Mouse (Mus musculus): ENCODE measurements around the gene Cfap100.

Cfap100 gene

GRCm38 (mm10) chr6:90457421-90457820 is 28.8 kb upstream of the Cfap100 start:
- DNase-seq: no peak

DNA sequence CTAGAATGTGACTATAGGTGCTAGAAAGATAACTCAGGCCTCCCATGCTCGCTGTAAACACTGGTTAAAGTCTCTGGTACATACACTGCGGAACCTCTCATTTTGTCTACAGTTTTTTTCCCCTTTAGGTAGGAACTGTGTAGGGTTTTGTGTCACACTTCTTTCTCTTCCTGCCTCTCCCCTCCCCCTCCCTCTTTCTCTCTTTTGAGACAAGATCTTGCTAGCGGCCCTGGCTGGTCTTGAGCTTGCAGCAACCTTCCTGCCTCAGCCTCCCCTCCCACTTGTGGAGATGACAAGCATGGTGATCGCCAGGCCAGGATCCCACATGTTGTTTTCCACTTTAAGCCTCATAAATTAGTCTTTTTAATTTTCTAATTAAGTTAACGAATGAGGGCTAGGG is 25.2 kb upstream of the Cfap100 start:
- DNase-seq: no peak

GRCm38 (mm10) chr6:90452603-90453002 is 24.0 kb upstream of the Cfap100 start:
- no peak for DNase-seq

DNA sequence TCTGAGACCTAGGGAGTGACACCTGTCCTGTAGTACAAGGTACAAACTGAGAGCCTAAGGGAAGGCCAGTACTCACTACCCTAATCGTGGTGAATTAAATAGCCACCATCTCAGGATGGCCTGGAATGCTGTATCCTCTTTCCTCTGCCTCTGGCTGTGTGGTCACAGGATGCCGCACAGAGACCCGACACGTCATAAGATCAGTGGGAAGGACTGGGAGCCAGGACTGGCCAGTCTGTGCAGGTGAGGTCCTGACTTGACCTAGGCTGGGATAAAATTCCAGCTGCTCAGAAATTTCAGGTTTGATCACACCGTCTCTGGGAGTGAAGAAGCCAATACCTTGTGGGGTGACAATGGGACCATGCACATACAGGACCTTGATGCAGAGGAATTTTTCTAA is 22.9 kb upstream of the Cfap100 start:
- no peak for DNase-seq

GRCm38 (mm10) chr6:90450697-90451096 is 22.1 kb upstream of the Cfap100 start:
- peak; percentile 93 for DNase-seq

GRCm38 (mm10) chr6:90450179-90450578 is 21.6 kb upstream of the Cfap100 start:
- DNase-seq: peak; percentile 88 to 96

DNA sequence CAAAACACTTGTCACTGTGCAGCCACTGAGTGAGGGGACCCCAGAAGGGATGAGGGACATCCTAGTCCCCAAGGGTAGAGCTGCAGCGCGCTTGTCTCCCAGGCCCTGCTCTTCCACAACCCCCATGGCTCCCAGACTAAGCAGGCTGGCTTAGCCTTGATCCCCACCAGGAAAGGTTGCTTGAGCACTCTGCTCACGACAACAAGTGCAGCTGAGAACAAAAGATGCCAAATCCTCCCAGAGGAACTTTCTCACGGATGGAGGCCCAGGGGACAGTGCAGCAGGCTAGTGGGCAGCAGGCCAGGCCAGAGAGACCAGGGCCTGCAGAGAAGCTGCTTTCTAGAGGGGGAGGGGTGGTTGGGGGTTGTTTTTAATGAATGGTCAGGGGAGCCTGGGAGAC is 18.3 kb upstream of the Cfap100 start:
- no peak for DNase-seq

DNA sequence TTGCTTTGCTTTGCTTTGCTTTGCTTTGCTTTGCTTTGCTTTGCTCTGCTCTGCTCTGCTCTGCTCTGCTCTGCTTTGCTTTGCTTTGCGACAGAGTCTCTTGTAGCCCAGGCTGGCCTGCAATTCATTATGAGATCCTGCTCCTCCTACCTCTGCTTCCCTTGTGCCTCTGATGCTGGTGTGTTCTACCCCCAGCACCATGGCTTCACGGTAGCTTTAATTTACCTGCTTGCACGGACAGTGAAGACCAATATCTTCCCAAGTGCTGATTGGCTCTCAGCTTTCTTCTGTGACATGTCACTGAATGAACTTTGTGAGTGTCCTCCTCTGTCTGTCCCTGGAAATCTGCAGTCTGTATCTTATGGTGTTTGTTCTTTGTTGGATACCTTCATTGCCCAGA is 8.4 kb upstream of the Cfap100 start:
- DNase-seq: no peak

DNA sequence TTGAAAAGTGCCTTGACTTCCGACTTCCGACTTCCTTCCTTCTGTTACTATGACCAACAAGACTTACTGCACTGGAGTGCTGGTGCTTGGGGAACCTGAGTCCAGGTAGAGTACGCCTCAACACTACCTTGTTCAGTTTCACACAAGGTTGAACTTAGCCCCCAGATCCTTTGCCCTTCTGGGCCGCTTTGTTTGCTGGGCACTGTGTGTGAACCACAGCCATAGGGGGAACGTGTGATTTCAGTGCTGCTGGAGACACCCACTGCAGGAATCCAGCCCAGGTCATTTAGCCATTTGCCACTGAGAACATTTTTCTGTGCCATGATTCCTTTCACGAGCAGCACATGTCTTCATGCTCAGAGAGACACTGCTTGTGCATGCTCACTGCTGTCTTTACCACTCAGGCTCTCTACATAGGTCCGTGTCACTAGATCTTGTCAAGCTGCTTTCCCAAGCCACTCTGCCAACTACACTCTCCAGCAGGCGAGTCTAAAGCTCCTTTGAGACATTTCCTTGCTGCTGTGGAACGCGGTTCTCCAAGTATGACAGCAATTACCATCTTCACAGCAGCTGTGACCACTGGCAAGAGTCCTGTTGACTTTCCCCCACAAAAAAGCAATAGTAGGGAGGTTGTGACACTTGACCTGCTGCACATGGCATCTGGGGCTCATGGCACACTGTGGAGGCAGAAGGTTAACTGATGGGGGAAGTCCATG is 7.8 kb upstream of the Cfap100 start:
- DNase-seq: no peak

DNA sequence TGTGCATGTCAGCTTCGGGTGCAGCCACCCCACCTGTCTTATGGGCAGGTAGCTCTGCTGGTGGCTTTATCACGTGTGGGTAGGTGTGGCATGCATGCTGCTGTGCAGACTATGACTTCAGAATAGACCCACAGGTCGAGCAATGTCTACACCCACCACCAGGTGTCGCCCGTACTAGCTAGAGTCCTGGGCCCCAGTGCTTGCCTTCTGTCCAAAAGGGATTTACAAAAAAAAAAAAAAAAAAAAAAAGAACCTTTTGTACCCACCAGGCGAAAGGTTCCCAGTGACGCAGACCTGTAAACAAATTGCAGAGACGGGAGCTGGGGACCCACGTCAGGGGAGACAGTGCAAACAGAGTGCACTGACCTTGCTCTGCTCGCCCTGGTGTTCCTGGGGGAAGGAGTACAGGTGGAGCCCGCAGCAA is 6.6 kb upstream of the Cfap100 start:
- DNase-seq: peak; percentile 88 to 94

GRCm38 (mm10) chr6:90434687-90435086 is 6.1 kb upstream of the Cfap100 start:
- no peak for DNase-seq

GRCm38 (mm10) chr6:90431487-90431886 is 2.9 kb upstream of the Cfap100 start:
- DNase-seq: no peak

DNA sequence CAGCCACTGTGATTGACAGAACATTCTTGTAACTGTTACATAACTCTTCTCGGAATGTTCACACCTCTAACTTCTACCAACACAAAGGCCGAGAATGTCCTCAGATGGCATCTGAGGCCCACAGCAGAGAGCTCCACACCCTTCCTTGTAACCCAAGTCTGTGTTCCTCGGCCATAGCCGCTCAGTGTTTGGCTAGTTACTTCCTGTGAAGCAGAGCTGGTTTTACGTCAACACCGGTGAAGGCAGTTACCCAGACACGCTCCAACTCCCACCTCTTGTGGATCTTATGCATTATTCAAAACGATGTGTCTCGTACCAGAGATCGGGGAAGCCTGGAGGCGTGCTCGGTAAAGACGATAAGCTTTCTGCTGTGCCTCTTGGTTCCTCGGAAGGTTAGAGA is 1.3 kb upstream of the Cfap100 start:
- peak in 1 of 2 experiments; percentile 45 for DNase-seq

- no peak for DNase-seq
Measured at GRCm38 (mm10) chr6:90426003-90426402, 2.6 kb downstream of the Cfap100 start.

- no peak for DNase-seq
Measured at GRCm38 (mm10) chr6:90425361-90425760, 3.2 kb downstream of the Cfap100 start.

DNA sequence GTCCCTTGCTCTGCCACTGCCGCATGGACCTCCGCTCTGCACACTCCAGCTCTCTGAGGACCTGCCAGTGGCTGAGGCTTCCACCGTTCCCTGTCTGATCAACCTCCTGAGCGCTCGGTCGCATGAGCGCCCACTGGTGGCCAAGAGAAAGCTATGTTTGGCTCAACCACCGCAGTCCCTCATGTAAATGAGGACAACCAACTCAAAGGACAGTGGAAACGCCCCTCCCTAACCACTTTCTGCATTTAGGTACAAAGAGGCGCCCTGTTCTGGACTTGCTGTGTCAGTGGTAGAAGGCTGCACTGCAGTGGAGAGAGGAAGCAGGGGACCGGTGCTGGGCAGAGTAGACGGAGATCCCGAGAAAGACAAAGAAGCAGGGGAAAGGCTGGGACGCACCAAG is 6.0 kb downstream of the Cfap100 start:
- DNase-seq: peak; percentile 83 to 84

DNA sequence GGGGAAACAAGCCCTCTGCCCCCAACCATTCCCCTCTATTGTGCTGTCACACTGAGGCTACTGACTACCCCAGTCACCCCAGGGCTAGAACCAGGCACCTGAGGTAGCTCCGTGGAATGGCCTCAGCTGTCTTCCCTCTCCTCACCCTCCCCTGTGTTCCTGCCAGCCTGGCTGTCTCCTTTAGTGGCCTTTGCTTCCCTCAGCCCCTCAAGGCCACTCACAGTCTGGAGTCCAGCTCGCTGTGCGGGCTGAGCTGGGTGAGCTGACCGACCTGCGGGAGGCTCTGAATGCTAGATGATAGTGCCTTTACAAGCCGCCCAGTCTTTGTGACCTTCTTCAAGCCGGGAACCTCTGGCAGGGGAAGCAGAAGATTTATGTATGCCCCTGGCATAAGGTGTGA is 16.7 kb downstream of the Cfap100 start:
- DNase-seq: no peak

GRCm38 (mm10) chr6:90410972-90411371 is 17.6 kb downstream of the Cfap100 start:
- no peak for DNase-seq

DNA sequence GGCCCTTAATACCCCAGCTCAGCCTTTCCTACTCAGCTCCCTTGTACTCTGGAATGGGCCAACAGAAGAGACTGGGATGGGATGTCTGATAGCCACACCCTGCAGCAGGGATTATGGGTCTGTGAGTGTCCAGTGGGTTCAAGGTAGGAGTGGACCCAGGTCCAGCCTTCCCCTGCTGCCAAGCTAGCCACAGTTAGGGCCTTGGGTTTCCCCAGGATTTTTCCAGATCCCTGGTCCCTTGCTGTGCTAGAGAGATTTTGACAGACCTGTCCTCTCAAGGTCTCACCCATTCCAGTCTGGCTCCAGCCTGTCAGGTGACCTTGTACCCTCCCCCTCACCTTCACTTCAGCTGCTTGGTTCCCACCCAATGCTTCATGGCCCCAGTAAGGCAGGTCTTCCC is 20.0 kb downstream of the Cfap100 start:
- DNase-seq: no peak

- DNase-seq: no peak
Measured at GRCm38 (mm10) chr6:90397291-90397690, 31.3 kb downstream of the Cfap100 start.

DNA sequence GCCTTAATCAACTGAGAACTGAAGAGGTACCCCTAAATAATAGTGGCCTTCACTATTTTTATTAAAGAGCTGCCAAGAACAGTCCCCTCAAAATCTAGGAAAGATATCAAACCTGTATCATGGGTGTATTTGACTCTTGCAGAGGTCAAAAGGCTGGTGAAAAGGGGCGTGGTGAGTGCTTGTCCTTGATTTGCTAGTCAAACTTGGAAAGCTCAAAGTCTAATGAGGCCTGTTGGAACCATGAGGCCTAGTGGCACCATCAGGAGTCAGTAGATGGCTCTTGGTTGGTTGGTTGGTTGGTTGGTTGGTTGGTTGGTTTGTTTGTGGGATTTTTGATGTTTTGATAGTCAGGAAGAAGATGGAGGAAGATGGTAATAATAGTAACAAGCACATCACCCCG is 32.8 kb downstream of the Cfap100 start:
- DNase-seq: no peak

DNA sequence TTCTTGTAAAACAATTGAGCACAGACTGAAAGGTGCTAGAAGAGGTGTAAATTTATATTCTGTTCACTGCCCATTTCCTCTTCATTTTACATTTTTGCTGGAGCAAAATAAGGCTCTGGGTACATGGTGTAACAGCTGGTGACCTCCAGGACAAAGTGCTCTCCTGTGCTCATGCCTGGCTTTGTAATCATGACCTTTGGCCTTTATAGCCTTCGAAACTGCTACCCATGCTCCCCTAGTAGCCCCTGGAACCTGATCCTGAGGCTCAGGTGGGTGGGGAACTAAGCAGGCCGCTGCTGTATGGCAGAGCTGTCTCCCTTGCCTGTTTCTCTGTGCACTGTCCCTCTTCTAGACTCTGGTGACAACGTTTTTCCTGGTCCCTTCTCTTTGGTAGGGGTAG is 34.6 kb downstream of the Cfap100 start:
- no peak for DNase-seq

- DNase-seq: no peak
Measured at GRCm38 (mm10) chr6:90390629-90391028, 38.0 kb downstream of the Cfap100 start.

DNA sequence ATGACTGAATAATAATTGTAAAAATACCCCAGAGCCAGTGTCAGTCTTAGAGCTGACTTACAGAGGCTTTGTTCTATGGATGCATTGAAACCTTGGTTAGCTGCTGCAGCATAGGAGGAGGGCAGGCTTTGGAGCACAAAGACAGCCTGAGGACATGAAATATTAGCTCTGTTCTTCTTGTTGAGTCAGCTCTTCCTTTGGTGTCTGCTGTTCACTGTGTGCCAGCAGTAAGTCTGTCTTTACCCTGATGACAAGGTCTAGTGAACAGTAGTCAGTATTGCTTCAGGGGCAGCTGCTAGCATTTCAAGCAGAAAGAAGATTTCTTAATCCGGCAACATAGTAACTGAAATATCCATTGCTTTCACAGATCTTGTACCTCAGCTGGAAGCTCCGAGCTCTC is 47.1 kb downstream of the Cfap100 start:
- no peak for DNase-seq

DNA sequence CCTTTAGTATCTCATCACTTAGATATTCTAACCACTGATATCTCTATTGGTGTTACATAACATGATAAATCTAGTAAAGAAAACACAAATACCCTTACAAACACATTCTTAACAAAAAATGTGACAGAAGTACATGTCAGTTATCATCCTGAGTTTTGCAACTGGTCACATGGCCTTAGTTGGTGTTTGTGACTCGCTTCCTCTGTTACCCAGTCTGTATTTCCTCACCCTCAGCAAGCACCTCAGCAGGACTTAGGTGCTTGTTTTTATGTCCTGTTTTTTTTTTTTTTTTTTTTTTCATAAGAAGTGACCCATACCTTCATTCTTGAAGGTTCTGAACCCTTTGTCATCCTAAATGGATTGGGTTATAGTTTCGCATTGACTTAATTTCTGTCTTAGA is 50.9 kb downstream of the Cfap100 start:
- no peak for DNase-seq
